Mouse (Mus musculus) heart, postnatal 10 days (tissue): ENCODE measurements at regions not wholly inside any gene's neighbourhood (a gene's known extent, or its start where the extent isn't known, plus 50 kb on each side); places are given as distances from the start of the nearest gene placed in this dataset.
A peak's percentile ranks its signal among the peaks of the same experiment; 100 is the strongest.

Experiments used
- DNase-seq, 2 experiments: peaks; one replicate each; pipeline ENCODE4 v3.0.0; 2021
- intact Hi-C: fragments of 180-260 bp; cut with DNase I; formaldehyde crosslinking; loops from one replicate; pipeline ENCODE4 v1.15.1; 2025

- intact Hi-C loops = no loop called here
- no peak for DNase-seq
These were observed 61.7 kb downstream of the Thnsl1 start for GRCm38 (mm10) chr2:21267149-21267761.

GRCm38 (mm10) chr2:21269989-21270846, 64.7 kb downstream of the Thnsl1 start:
- intact Hi-C loops = no loop called here
- DNase-seq = peak; percentile 27 to 33

GRCm38 (mm10) chr2:21273416-21273815, 67.9 kb downstream of the Thnsl1 start:
- intact Hi-C loops = no loop called here
- DNase-seq = no peak

- intact Hi-C loops = no loop called here
- no peak for DNase-seq
These were observed 69.8 kb downstream of the Thnsl1 start for GRCm38 (mm10) chr2:21275315-21275714.

- intact Hi-C loops = loop anchor here (1.0 to 2.0 kb wide), 2 partner anchors 630 to 646 kb away; no protein-coding TSS in a partner anchor
- DNase-seq = peak; percentile 73 to 83
These were observed 75.4 kb downstream of the Thnsl1 start for GRCm38 (mm10) chr2:21280794-21281420.

- intact Hi-C loops = no loop called here
These were observed 77.1 kb downstream of the Thnsl1 start for GRCm38 (mm10) chr2:21282505-21283200.

GRCm38 (mm10) chr2:21284881-21285280, 79.4 kb downstream of the Thnsl1 start:
- no peak for DNase-seq
- intact Hi-C loops = loop anchor here (1.0 kb wide), 1 partner anchor 641 kb away; no protein-coding TSS in a partner anchor

More at GRCm38 (mm10) chr2:21282505-21283200, 77.1 kb downstream of the Thnsl1 start:
- DNase-seq = no peak

GRCm38 (mm10) chr2:21287786-21288185, 79.6 kb upstream of the Gpr158 start:
- intact Hi-C loops = no loop called here

GRCm38 (mm10) chr2:21292669-21293151, 74.6 kb upstream of the Gpr158 start:
- intact Hi-C loops = no loop called here
- no peak for DNase-seq

More at GRCm38 (mm10) chr2:21287786-21288185, 79.6 kb upstream of the Gpr158 start:
- DNase-seq = no peak

GRCm38 (mm10) chr2:21294002-21294401, 73.3 kb upstream of the Gpr158 start:
- intact Hi-C loops = no loop called here
- no peak for DNase-seq

- DNase-seq = peak in 1 of 2 experiments; percentile 6
- intact Hi-C loops = no loop called here
These were observed 67.7 kb upstream of the Gpr158 start for GRCm38 (mm10) chr2:21299681-21300080.
